Mouse (Mus musculus): ENCODE measurements around the gene Arl15.

DNA sequence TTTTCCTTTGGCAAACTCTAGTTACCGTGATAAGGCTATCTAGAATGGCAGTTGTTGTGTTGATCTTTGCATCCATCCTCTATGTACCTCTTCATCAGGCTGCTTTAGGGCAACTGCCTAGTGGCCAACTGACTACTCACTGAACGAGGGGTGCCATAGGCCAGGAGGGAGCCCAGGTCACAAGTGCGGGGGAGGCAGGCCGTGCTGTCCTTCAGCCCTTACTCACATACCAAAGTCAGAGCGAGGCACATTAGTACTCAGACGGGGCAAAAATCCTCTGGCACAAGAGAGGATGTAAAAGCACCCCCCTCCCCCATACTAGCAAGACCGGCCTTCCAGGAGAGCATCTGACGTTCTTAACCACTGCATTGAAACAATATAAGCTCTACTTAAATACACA lies 7.2 kb upstream of the Arl15 start:
- TF ChIP-seq CTCF (IDR thresholded peaks at IDR 0.05; ENCODE audit: borderline replicate concordance, extremely low read depth, insufficient read depth, insufficient read length) (no peak), POLR2A (IDR thresholded peaks at IDR 0.05; ENCODE audit: borderline replicate concordance, extremely low read depth, insufficient read depth, insufficient read length, poor library complexity, severe bottlenecking) (no peak)

Measured in brain, embryonic 14.5 days (tissue).